Mouse (Mus musculus): ENCODE data around the gene P3h3. TPM values are rescaled to one million over a fixed set of nuclear protein-coding genes. Genes with fewer than 3 reads are reported as not detected.

P3h3 gene
- not detected for polyA plus RNA-seq (2017; shearing (Covaris generic))

DNA sequence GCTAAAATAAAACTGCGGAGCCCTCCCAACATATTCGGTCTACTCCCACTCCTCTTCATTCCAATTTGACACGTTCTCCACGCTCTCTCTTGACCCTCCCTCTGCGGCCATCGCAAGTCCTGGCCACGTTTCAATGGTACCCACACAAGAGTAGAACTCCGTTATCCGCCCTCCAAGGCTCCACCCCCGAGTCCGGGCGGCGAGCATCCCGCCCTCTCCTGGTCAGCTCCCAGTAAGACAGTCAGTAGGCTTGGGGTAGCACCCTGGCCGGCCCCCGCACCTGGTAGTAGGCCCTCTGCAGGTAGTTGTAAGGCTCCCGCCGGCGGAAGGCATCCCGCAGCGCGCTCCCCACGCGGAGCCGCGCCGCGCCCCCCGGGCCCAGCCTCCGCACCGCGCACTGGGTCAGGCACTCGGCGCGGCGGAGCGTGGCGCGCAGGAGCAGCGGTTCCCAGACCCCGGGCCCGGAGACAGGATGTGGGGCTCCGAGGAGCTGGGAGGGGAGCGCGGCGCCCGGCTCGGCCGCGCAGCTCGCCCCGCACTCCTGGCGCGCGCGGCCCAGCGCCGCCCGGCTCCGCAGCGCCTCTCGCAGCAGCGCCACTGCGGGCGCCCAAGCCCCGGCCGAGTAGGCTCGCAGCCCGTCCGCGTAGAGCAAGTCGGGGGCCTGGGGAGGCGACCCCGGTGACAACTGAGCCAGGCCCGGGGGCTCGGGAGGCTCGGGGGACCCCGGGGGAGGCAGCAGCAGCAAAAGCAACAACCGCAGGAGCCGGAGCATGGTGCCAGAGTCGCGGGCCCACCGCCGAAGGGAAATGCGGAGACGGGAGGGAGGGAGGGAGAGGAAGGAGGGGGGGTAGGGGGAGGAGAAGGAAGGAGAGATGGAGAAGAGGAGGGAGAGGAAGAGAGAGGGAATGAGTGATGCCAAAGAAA is at the start of gene P3h3:
Gene P3h3 (minus strand): TSS at position 837 of the 924 bp plus-strand sequence.

DNA sequence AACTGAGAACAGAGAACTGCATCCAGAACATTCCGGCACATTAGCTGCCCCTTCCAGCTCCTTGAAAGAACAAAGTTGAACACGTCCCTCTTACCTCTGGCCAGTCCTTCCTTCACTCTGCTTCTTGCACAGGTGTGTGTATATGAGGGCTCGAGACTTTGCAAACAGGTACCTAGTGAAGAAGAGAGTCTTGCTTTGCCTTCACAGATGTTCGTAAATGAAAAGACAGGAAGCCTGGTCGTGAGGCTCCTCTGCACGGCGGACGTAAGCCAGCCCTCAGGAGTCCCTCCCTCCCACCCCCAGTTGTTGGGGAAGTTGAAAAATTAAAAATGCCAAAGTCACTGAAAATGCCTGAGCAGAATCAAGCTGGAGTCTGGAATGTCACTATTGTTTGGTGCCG is 30.4 kb upstream of the P3h3 start, which contains the start of gene Cd4:
Gene Cd4 (minus strand): TSS at position 236 of the 400 bp plus-strand sequence.

DNA sequence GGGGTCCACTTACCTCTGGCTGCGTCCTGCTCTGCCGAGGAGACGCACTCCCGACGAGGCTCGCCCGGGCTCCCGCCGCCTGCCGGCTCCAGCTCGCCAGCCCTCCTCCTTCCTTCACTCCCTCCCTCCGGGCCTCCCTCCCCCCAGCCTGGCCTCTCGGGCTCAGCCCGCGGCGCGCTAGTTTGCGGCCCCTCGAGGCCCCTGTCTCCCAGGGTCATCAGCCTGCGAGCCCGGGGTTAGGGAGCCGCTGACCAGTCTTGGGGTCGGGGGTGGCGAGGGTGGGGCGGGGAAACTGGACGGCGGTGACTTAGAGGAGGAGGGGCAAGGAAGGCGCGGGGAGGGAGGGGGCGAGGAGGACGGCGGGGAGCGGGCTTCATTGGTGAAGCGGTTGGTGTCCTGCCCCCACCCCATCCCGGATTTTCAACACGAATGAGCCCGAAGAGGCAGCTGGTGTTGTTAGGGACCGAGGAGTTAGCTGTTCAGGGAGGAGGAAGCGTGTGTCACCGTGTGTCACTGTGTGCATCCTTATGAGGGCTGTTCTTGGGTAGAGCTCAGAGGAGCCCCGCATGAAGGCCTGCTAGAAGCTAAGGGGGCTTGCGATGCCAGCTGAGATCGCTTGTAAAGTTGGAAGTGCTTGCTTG is 6.2 kb upstream of the P3h3 start, which contains the start of gene Gpr162:
Gene Gpr162 (minus strand): TSS at position 326 of the 641 bp plus-strand sequence.

DNA sequence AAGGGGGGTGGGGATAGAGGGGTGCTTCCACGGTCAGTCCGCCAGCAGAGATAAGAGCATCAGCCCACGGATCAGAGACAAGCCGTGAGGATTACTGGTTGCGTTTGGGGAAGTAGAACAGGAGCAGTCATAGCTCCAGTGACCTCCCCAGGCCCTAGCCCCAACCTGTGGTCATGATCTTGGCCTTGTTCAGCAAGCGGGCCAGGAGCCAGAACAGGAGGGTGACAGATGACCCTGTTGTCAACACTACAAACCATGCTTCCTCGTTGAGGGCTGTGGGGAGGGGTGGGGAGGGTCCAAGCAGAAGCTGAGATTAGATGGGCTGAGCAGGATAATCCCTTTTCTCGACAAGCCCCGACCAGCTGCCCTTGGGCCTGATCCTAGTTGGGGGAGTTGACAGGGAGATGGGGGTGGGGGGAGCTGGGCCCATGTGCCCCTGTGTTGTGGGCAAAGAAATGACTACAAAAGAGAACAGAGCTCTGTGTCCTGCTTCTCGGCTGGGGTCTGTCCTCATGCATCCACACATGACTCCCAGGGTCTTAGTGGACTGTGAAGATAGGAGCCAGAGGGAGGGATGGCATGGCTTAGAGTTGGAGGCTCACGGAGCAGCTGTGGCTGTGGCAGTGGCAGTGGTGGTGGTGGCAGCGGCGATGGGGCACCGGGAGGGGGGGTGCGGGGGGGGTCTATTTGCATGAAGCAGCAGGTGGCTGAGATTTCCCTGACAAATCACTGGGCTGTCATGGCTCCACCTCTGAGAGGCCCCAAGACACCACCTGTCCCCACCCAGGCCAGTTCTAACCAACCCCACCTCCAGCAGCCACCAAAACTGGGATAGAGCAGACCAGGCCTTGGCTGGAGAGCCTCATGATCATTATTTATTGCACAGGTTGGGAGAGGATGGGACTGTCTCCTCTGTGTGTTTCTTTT is 17.0 kb downstream of the P3h3 start, which contains the start of gene Gnb3:
Gene Gnb3 (minus strand): TSS at position 35 of the 927 bp plus-strand sequence.

DNA sequence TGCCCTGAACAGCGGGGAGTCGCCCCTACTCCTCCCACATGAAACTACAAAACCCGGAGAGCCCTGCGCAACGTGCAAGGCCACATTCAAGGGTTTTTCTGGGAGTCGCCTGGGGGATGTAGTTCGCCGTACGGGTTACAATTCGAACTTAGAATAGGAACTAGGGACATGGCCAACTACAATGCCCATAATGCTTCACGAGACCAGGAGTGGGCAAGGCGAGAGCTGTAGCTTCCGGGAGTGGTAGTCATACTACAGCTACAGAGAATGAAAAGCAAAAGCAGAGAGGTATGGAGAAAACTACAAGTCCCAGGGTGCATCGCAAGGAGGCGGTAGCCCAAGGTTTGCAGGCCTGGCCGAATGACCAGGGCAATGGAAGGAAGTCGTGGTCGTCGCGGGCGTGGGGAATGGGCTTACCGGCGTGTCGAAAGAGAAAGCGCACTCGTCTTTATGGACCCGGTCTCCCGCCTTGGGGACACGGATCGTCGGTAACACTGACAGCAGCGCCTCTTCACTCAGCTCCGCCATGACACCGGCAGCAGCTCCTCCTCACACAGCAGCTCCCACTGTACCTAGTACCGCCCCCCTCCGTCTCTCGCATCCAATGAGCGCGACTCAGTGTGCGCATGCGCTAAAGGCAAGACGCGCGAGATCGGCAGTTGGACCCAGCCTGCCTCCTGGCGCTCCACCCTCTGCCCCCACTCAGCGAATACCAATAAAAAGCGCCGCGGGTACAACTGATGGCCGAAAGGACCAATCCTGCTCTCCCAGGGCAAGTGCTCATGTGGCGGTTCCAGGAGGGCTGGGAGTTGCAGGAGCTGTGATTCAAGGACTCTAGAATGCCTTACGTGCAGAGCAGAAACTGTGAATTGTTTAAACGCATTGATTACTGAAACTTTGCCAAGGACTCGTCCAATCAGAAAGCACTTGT is 28.4 kb downstream of the P3h3 start, which contains the start of the genes Usp5 and Cdca3:
Gene Usp5 (minus strand): TSS at position 617 of the 931 bp plus-strand sequence.
Gene Cdca3 (plus strand): TSS at position 680 of the 931 bp plus-strand sequence.

DNA sequence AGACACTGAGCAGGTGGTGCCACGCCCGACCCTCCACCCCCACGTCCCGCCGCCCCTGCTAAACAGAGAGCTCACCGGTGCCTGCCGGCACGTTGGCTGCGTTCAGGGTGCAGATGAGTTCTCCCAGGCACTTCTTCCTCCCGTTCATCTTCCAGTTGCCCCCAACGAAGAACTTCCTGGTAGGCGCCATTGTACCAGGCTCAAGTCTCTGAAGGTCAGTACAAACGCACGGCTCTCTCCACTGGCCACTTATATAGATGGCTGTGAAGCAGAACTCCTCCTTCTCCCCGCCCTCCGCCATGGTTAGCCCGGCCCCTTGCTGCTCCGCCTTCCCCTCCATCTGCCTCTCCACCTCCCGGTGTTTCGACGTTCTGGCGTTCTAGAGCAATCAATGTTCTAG is 43.6 kb downstream of the P3h3 start, which contains the start of gene Tpi1:
Gene Tpi1 (minus strand): TSS at position 364 of the 400 bp plus-strand sequence.

DNA sequence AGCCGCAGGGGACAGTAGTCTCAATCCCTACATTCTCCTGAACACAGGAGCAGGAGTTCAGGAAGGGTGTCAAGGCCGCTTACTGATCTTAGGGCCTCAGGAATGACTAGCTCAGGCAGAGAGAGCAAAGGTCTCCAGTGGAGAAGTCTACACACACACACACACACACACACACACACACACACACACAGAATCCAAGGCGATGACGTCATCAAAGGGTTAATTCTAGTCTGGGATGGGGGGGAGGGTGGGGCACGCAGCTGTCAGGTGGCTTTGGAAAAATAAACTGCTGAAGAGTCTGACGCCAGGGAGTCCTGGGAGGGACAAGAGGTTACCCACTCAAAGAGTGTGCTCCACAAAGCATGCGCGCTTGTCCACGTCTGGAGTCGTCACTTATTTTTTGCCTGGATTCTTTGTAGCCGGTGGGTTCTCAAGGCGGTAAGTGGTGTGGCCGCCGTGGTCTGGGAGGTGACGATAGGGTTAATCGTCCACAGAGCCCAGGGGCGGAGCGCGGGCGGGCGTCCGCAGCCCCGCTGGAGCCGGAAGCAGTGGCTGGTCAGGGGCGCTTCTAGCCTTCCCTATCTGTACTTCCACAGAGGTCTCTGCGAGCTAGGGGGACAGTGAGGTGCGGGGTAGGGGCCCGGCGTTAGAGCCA is 49.1 kb downstream of the P3h3 start, which contains the start of gene Spsb2:
Gene Spsb2 (plus strand): TSS at position 304 of the 655 bp plus-strand sequence.

Other genes starting within 250 kb of the P3h3 start
- gene C1s2, start 221.7 kb downstream of the P3h3 start, polyA plus RNA-seq (2017; shearing (Covaris generic)): not detected
- gene Lpcat3, start 194.7 kb downstream of the P3h3 start, polyA plus RNA-seq (2017; shearing (Covaris generic)): 24.7 TPM
- gene Emg1, start 145.6 kb downstream of the P3h3 start, polyA plus RNA-seq (2017; shearing (Covaris generic)): 304 TPM
- gene Phb2, start 145.4 kb downstream of the P3h3 start, polyA plus RNA-seq (2017; shearing (Covaris generic)): 134 TPM
- gene Ptpn6, start 119.0 kb downstream of the P3h3 start, polyA plus RNA-seq (2017; shearing (Covaris generic)): 292 TPM
- gene Grcc10, start 116.4 kb downstream of the P3h3 start, polyA plus RNA-seq (2017; shearing (Covaris generic)): 328 TPM
- gene Gm45234, start 101.7 kb downstream of the P3h3 start, polyA plus RNA-seq (2017; shearing (Covaris generic)): not detected
- 15.0 TPM for gene Atn1, start 101.2 kb downstream of the P3h3 start, polyA plus RNA-seq (2017; shearing (Covaris generic))
- 2.6 TPM for gene Eno2, start 88.1 kb downstream of the P3h3 start, polyA plus RNA-seq (2017; shearing (Covaris generic))
- gene Lrrc23, start 78.0 kb downstream of the P3h3 start, polyA plus RNA-seq (2017; shearing (Covaris generic)): 6.4 TPM
- 1.8 TPM for gene Spsb2, start 49.1 kb downstream of the P3h3 start, polyA plus RNA-seq (2017; shearing (Covaris generic))
- gene Tpi1, start 43.5 kb downstream of the P3h3 start, polyA plus RNA-seq (2017; shearing (Covaris generic)): 98.4 TPM
- gene Usp5, start 28.3 kb downstream of the P3h3 start, polyA plus RNA-seq (2017; shearing (Covaris generic)): 69.2 TPM
- gene Cdca3, start 28.2 kb downstream of the P3h3 start, polyA plus RNA-seq (2017; shearing (Covaris generic)): 3.2 TPM
- not detected for gene Gnb3, start 17.5 kb downstream of the P3h3 start, polyA plus RNA-seq (2017; shearing (Covaris generic))
- not detected for gene Gpr162, start 6.2 kb upstream of the P3h3 start, polyA plus RNA-seq (2017; shearing (Covaris generic))
- gene Cd4, start 30.5 kb upstream of the P3h3 start, polyA plus RNA-seq (2017; shearing (Covaris generic)): 584 TPM
- gene Lag3, start 54.0 kb upstream of the P3h3 start, polyA plus RNA-seq (2017; shearing (Covaris generic)): not detected
- 4.5 TPM for gene Ptms, start 62.4 kb upstream of the P3h3 start, polyA plus RNA-seq (2017; shearing (Covaris generic))
- 126 TPM for gene Mlf2, start 73.6 kb upstream of the P3h3 start, polyA plus RNA-seq (2017; shearing (Covaris generic))
- gene Cops7a, start 107.8 kb upstream of the P3h3 start, polyA plus RNA-seq (2017; shearing (Covaris generic)): 38.9 TPM
- gene Pianp, start 138.9 kb upstream of the P3h3 start, polyA plus RNA-seq (2017; shearing (Covaris generic)): not detected
- 55.9 TPM for gene Zfp384, start 151.4 kb upstream of the P3h3 start, polyA plus RNA-seq (2017; shearing (Covaris generic))
- gene Ing4, start 182.0 kb upstream of the P3h3 start, polyA plus RNA-seq (2017; shearing (Covaris generic)): 49.3 TPM
- 7.8 TPM for gene Acrbp, start 191.9 kb upstream of the P3h3 start, polyA plus RNA-seq (2017; shearing (Covaris generic))
- gene Lpar5, start 210.2 kb upstream of the P3h3 start, polyA plus RNA-seq (2017; shearing (Covaris generic)): 7.1 TPM
- 37.9 TPM for gene Chd4, start 238.2 kb upstream of the P3h3 start, polyA plus RNA-seq (2017; shearing (Covaris generic))